Mouse (Mus musculus) lung, postnatal 0 days (tissue): Measurements from ENCODE around the gene Kmt2c.

Experiments used
- CTCF ChIP-seq: IDR thresholded peaks from 2 replicates; pipeline ENCODE4 v1.5.1; 2016; ENCODE audit warnings: antibody characterized with exemption, mild to moderate bottlenecking
- EP300 ChIP-seq: IDR thresholded peaks from 2 replicates; pipeline ENCODE4 v1.6.1; 2016; ENCODE audit warnings: antibody characterized with exemption, mild to moderate bottlenecking, control low read depth

GRCm38 (mm10) chr5:25536921-25537409, 38.4 kb upstream of the Kmt2c start:
- TF ChIP-seq CTCF: no peak
- TF ChIP-seq EP300: no peak
